Mouse (Mus musculus) right cerebral cortex, postnatal 4 days (tissue): ENCODE measurements around the gene Tm4sf1.

Source experiments
- DNase-seq: peaks from one replicate; pipeline ENCODE4 v3.0.0-alpha.2; 2022

Gene Tm4sf1

DNA sequence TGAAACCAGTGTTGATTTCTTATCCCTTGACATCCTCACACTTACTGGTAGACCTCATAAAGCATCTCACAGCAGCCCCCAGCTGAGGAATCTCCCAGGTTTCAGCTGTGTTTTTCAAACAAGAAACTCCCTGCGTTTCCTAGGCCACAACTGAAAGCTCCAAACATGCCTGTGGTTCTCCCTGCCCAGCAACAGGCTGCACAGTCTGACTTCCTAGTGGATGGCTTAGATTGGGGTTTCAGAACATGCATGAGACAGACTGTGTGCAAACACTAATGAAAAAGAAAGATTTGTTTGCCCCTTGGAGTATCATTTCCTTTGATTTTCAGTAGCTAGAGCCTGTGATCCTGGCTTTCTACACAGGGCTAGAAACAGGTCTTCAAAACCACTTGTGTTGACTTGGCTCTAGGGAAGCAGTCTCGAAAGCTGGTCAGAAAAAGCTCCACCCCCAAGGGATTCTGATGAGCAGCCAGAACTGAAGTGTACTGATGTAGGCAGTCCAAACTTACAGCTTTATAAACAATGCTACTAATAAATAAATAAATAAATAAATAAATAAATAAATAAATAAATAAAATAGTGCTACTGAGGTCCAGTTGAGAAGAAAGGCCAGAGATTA is at the start of gene Tm4sf1:
Gene Tm4sf1, minus strand, starts transcription at position 68 of the 619 bp plus-strand sequence.
- no peak for DNase-seq

DNA sequence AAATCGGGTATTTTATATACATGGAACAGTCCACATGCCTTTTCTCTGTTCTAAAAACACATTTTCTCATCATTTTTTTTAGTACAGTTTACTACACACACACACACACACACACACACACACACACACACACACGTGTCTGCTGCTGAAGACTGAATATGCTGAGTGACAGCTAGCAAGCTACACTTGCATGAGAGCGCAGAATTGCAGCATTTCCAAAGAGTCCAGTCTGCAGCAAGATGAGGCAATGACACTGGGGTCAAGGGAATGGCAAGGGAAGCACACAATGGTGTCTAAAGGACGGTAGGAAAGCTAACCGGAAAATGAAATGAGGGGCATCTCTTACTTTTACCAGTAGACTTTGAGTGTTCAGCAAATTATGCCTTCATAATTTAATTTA is 43.0 kb upstream of the Tm4sf1 start:
- DNase-seq: no peak

GRCm38 (mm10) chr3:57343837-57344607 is 42.2 kb upstream of the Tm4sf1 start:
- no peak for DNase-seq

- DNase-seq: no peak
Observed at GRCm38 (mm10) chr3:57342976-57343375, 41.2 kb upstream of the Tm4sf1 start.

- DNase-seq: no peak
Observed at GRCm38 (mm10) chr3:57341321-57341720, 39.5 kb upstream of the Tm4sf1 start.

GRCm38 (mm10) chr3:57335080-57335815 is 33.5 kb upstream of the Tm4sf1 start:
- DNase-seq: no peak

DNA sequence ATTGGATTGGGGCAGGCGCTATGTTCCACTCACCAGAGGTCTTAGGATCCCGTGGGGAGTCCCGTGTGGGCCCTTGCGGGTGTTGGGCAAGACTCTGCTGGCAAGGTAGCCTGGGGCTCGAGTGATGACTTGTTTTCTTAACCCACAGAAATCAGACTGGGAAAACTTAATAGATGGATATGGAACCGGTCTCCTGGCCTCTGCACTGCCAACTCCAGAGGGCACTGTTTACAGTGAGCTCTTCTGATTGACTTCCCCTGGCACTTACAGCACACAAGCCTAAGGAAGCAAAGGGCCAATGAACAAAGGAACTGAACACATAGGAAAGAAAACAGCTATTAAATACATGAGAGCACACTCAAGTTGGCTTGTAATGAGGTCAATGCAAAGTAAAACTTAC is 26.2 kb upstream of the Tm4sf1 start:
- DNase-seq: no peak

DNA sequence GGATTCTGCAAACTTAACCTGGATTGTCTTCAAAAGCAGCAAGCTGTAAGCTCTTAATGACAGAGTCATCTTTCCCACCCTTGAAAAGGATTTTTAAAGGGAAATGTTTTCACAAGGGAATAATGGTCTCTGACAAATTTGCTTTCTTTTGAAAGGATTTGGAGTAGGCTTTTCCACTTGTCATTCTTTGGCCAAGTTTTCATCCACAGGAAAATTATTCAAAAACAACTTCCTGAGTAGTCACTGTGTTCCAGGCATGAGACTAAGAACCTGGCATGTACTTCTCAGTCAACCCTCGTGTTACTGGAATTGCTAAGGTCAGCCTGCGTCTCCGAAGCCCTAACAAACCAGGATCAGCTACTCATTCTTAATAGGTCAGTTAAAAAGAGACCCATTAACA is 5.3 kb upstream of the Tm4sf1 start:
- DNase-seq: no peak

DNA sequence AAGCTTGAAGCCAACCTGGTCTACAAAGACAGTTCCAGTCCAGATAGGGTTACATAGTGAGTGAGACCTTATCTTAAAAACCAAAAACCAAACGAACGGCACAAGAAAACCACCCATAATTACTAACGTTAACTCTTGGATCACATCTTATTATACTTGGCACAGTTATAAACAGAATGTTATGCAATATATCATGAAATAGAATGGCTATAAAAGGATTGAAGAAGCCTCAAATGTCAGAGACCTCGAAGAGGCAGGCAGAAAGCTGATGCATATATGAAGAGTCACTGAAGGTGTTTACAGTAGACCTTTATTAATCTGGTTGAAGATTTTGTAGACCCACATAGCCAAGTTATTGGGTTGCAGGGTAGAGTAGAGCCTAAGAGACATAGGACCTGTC is 3.8 kb upstream of the Tm4sf1 start:
- no peak for DNase-seq

- DNase-seq: no peak
Observed at GRCm38 (mm10) chr3:57304484-57304883, 2.7 kb upstream of the Tm4sf1 start.

GRCm38 (mm10) chr3:57304050-57304449 is 2.3 kb upstream of the Tm4sf1 start:
- no peak for DNase-seq

GRCm38 (mm10) chr3:57303486-57303885 is 1.7 kb upstream of the Tm4sf1 start:
- no peak for DNase-seq

DNA sequence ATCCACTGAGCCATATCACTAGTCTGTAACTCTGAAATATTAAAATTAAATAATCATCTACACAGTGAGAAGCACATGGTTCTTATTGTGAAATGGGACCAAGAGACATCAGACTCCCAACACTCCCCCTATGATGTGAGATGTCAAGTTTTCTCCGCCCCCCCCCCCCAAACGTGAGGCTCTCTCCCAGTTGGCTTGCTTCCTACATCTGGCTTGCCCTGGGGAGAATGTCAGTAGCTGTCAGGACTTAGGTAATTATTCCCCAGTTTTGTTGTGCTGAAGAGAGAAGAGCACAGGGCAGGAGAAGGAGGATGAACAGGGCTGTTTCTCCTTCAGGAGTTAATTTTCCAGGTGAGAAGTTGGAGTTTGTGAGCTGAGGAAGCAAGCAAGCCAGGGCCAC is 1.1 kb upstream of the Tm4sf1 start:
- no peak for DNase-seq

GRCm38 (mm10) chr3:57301366-57301765 is 422 bp downstream of the Tm4sf1 start:
- no peak for DNase-seq

DNA sequence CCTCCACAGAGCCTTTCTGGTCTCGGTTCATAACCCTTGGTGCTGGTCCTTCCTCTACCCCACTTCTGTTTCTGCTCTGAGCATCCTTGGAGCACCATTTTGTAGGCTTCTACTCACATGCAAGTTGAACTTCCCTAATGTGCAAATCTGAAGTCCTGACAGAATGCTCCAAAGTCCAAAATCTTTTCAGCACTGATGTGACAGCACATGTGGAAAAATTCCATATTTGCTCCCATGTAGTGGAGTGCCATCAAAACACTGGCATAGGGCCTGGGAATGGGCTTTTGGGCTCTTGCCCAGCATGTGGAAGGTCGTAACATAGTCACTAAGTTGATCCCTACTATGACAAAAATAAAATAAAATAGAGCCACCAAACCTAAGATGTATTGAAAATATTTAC is 3.8 kb downstream of the Tm4sf1 start:
- DNase-seq: no peak

DNA sequence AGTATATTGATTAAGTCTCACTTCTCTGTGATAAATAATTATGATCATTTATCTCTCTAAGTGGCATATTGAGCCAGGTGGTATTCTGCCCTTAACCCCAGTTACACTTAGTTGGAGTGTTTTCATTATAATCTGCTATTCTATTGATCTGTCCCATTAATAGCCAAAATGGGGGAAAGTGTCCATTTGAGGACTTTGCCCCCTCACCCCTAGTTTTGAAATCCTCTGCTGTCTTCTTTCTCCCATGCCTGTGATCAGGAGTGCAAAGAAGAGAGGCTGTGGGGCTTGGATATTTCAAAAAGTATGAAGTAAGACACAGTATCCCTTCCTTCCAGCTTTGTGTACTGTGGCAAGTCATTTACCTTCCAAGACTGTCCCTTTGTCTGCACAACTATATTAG is 5.2 kb downstream of the Tm4sf1 start:
- no peak for DNase-seq

DNA sequence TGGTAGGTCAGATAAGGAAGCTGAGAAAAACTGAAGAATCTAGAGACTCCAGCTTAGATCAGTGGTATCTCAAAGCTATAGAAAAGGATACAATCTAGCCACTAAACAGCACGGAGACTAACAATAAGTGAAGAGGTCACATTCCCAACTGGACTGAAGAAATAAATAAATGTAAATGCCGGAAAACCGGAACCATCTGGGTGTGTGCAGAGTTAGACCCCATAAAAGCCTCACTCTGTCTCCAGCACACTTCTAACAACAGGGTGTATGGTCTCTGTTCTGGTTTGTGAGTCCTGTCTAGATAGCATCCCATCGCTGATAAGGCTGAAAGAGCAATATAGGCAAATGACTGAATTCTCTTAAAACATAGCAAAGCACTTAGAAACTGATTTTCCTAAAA is 6.2 kb downstream of the Tm4sf1 start:
- no peak for DNase-seq

GRCm38 (mm10) chr3:57294742-57295525 is 6.9 kb downstream of the Tm4sf1 start:
- DNase-seq: no peak

DNA sequence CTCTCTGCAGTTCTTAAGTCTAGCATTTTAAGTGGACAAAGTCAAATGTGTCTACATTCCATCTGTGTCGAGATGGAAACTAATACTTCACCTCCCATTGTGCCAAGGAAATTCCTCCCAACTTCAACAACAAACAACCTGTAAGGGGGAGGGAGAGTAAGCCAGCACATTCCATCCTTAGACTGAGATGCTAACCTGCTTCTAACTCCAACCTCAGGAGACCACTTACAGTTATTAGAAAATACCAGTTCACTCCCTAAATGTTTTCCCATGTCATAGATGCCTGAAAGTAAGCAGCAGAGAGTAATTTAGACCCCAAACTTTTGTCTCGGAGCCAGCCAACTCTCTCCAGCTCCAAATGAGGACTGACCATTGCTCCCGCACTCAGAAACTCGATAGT is 7.9 kb downstream of the Tm4sf1 start:
- no peak for DNase-seq

DNA sequence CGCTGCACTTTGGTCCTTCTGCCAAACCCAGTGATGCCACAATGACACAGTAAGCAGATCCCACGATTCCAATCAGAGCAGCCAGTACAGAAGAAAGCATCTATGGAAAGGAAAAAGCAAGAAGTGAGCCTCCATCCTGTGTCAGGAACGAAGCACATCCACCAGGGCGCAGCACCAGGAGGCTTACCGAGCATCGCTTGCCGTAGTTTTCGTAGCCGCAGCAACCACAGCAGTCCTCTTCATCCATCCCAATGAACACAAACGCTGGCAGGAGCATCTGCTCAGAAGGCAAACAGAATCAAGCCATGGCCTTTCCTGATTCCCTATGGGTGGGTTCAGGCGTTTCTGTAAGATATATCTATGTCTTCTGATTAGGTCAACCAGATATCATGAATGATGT is 9.0 kb downstream of the Tm4sf1 start:
- DNase-seq: no peak

DNA sequence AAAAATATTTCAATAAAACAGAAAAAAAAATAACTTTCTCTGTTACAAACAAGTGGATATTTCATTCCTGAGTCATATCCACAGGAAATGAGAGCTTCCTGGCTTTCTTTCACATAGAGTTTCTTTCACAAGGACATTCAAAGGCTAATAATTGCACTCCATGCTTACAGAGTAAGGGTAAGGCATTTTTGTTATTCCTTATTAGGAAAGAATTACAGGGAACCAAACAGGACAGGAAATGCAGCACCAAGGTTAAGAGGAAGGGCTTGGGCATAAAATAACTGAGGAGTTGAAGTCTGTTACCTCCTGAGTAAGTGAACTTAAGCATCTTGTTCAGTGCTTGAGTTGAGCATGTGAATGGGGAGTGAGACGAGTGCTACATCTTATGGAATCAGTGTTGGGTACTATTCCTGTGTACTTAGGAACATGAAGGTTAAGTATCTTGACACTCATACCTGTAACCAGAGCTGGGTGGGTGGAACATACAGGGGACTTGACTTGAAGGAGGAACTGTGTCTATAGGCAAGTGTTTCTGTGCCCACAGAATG is 12.8 kb downstream of the Tm4sf1 start:
- no peak for DNase-seq

- DNase-seq: no peak
Observed at GRCm38 (mm10) chr3:57287854-57288720, 13.7 kb downstream of the Tm4sf1 start.
